Mouse (Mus musculus) embryonic fibroblast, embryonic 13.5 days (primary cell): ENCODE data around the gene Cd5. TPM values are rescaled to one million over a fixed set of nuclear protein-coding genes. Genes with fewer than 3 reads are reported as not detected.

Experiments
- H3K27ac ChIP-seq: 2 replicates; pipeline ENCODE4 v1.5.1; 2012; ENCODE audit warnings: low read length, control low read depth, inconsistent platforms; ENCODE audit not compliant: insufficient read depth
- H3K4me1 ChIP-seq: 2 replicates; pipeline ENCODE4 v1.6.1; 2011; ENCODE audit warnings: low read length; ENCODE audit not compliant: control insufficient read depth, insufficient read depth
- H3K4me3 ChIP-seq: 2 replicates; pipeline ENCODE4 v1.5.1; 2011; ENCODE audit warnings: mild to moderate bottlenecking, control low read depth, low read length; ENCODE audit not compliant: insufficient read depth
- CTCF ChIP-seq: IDR thresholded peaks from 2 replicates; pipeline ENCODE4 v1.5.1; 2011; ENCODE audit warnings: mild to moderate bottlenecking, control low read depth, low read length, moderate library complexity, borderline replicate concordance; ENCODE audit not compliant: insufficient read depth
- POLR2A ChIP-seq: IDR thresholded peaks from 2 replicates; pipeline ENCODE4 v1.6.1; 2011; ENCODE audit warnings: low read depth, mild to moderate bottlenecking, control low read depth, low read length, moderate library complexity
- polyA plus RNA-seq: library from polyadenylated mRNA; stranded (reverse); fragments of >200 nt; gene quantifications from 2 replicates; pipeline ENCODE4 v1.2.4, GENCODE M21; 2011; ENCODE audit warnings: low read depth; ENCODE audit not compliant: missing spikeins, insufficient read length

The Cd5 gene
- polyA plus RNA-seq, 1 experiment: not detected

DNA sequence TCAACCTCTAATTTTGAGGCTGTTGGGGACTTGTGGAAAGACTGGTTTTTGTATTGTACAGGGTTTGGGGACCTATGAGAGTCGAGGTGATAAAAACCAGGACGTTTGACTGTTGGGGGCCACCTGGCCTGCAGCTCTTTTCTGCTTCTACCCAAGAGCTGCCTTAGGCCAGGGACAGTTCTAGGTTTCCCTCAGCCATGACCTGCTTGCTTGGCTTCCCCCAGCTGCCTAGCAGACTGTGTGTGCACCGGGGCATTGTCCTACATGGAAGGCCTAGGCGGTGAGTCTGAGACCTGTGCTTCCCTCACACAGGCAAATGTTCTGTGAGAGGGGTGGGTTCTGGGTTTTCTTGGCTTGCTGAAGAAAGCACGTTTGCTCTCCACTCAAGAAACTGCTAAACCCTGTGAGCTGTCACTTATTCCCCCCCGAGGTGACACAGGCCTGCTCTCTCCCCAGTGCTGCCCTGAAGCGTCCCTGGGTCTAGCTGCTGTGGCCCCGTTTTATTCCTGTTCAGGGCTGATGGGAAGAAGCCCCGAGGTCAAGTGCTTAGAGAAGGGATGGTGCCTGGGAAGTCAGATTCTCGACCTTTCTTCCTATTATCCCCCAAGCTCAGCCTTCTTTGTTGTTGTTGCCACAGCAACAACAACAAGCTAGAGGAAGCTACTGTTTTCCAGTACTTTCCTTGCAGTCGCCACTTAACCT, 9.8 kb upstream of the Cd5 start:
- TF ChIP-seq POLR2A (no peak), CTCF (no peak)
- no peaks in the 10 kb centered on the region for H3K4me1 ChIP-seq
- H3K27ac ChIP-seq: no peak overlapping the region
- H3K4me3 ChIP-seq: no peak overlapping the region

DNA sequence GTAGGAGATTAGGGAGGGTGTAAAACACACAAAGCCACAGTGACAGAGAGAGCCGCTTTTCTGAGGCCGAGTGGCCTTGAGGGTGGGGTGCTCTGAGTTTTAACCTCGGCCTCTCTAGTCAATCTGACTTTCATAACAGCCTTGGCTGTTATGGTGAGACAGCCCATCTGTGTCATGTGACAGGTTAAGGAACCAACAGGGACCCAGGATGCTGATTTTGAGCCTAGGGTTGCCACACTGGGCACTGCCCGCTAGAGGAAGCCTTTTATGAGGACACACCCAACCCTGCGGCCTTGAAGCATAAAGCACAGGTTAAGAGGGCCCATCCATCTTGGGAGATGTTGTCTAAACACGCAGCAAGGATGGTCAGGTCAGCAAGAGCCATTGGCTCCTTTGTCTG, 8.9 kb upstream of the Cd5 start:
- Histone ChIP-seq H3K27ac (no peak overlapping the region), H3K4me1 (no peaks in the 10 kb centered on the region), H3K4me3 (no peak overlapping the region)
- no peak for TF ChIP-seq POLR2A

DNA sequence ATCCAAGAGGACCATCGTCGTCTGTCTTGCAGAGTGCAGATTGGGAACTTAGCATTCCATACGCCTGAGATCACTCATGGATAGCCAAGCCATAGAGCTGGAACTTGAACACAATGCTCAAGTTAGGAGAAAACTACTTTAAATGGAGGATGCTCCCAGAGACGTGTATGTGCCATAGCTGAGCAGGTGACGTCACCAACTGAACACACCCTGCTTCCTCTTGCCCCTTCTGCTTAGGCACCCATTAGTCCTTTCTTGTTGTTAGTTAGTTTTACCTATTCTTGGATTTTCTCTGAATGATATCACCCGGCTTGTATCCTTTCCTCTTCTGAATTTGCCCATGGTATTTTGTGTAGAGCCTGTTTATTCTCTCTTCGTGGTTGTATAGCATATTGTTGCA, 8.4 kb upstream of the Cd5 start:
- no peak for TF ChIP-seq CTCF
- no peak for TF ChIP-seq POLR2A
- H3K4me1 ChIP-seq: no peaks in the 10 kb centered on the region
- no peak overlapping the region for H3K4me3 ChIP-seq
- H3K27ac ChIP-seq: no peak overlapping the region

DNA sequence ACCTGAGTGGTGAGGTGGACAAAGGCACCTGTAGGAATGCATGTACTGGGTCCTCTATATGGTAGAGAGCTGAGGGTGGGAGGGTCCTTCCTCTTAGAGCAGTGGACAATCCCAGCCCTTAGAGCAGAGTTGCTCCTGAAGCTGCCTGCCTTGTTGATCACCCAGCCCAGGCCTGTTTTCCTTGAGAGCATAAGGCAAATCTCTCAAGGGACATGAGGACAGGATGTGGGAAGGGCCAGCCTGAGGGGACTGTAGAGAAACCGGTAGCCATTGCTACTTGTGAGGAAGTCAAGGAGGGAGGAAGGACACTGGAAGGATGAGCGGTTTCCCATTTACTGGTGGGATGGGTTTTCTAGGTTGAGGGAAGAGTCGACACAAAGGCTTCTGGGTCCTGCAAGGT, 3.8 kb upstream of the Cd5 start:
- H3K4me1 ChIP-seq: peaks cover 11% of the 10 kb centered on the region
- no peak overlapping the region for H3K27ac ChIP-seq
- H3K4me3 ChIP-seq: no peak overlapping the region
- TF ChIP-seq POLR2A: no peak
- TF ChIP-seq CTCF: no peak

DNA sequence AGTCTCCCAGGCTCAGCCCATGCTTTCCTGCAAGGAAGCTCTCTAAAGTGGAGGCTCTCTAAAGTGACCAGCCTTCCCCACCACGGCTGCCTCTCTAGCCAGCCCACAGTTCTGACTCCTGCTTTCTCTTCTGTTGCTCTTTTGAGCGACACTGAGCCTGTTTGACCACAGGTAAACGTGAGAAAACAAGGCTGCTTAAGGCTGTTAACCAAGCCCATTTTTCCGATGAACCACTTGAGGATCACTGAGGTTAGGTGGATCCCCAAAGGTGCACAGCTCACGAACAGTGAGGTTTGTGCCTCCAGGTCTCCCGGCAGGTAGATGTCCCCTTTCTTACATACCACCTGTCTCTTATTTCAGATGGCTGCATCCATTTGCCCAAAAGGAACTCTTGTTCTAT, 3.3 kb upstream of the Cd5 start:
- Histone ChIP-seq H3K4me1 (peaks cover 11% of the 10 kb centered on the region), H3K4me3 (no peak overlapping the region), H3K27ac (no peak overlapping the region)
- TF ChIP-seq CTCF (no peak), POLR2A (no peak)

DNA sequence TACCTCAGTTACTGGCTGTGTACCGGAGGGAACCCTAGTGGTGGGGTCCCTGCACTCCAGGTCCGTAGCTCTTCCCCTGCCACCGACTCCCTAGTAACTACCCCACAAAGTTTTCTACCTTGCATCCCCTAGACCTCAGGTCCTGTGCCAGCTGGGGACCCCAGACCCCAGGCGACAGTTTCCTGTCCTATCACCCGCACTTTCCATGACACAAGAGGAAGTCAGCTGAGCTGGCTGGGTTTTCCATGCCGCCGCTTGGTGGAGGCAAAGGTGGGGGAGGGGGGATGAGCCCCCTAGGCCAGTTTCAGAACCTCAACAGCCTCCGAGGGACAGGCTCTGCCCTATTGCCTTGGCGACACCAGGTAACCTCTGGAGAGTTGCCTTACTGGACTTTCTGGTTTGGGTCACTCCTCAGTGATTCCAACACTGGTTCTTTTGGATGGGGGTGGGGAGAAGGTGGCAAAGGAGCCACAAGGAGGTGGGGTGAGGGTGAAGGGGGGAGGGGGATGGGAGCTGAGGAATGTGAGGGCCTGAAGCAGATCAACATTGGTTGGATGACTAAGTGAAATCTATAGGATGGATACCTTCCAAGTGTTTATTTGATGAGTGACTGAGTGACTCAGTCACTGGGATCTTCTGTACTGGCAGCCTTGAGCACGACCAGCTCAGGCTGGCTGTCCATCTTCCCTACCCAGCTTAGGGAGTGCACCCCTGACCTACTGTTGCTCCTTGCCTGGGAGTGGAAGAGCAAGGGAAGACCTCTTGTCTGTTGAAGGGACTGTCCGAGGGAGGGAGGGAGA, 2.0 kb upstream of the Cd5 start:
- Histone ChIP-seq H3K27ac (no peak overlapping the region), H3K4me1 (peaks cover 11% of the 10 kb centered on the region), H3K4me3 (no peak overlapping the region)
- TF ChIP-seq CTCF (no peak), POLR2A (no peak)

DNA sequence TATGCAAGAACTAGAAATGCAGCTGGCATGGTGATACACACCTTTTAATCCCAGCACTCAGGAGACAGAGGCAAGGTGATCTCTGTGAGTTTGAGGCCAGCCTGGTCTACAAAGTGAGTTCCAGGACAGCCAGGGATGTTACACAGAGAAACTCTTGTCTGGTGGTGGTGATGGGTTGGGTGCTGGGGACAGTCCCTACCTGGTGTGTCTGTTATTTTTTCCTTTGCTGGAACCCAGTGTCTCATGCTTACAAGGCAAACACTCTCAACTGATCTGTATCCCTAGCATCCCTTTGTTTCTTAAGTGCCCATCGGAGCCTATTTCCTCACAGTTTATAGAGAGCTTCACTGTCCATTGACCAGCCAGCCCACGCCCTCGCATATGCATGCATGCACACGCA, 1.1 kb upstream of the Cd5 start:
- H3K27ac ChIP-seq: no peak overlapping the region
- TF ChIP-seq POLR2A (no peak), CTCF (no peak)
- no peak overlapping the region for H3K4me3 ChIP-seq
- H3K4me1 ChIP-seq: peaks cover 11% of the 10 kb centered on the region

DNA sequence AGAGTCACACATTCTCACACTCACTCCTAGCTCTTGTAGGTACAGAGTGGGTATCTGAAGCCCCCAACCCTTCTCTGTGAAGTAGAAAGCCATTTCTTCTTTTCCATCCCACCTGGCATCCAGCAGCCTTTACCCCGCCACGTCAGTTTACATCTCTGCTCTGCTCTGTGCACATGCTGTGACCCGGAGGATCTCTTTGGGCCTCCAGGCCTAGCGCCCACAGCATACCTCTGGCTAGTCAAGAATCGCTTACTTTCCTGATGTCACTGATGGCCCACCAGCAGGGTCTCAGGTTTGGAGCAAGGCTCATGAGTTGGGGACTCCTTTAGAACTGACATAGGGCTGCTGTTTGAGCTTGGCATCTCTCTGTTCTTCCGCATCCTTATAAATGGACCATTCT, 764 bp downstream of the Cd5 start:
- TF ChIP-seq POLR2A (no peak), CTCF (no peak)
- Histone ChIP-seq H3K27ac (no peak overlapping the region), H3K4me3 (no peak overlapping the region), H3K4me1 (peaks cover 11% of the 10 kb centered on the region)

DNA sequence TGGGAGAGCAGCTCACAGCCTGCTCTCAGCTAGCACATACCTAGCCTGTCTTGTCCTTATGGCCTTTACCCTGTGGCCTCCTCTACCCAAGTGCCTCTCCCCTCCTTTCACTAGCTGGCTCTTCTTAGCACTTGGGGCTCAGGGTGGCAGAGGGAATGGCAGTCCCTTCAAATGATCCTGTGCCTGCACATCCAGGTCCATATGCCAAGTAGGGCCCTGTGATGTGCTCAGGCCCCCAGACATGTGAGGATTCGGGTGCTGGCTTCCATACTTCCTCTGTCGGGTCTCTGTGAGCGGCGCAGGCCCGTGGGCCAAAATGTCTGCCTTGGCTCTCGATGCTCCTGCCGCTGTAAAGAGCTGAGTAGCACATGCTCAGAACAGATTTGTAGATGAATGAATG, 2.9 kb downstream of the Cd5 start:
- TF ChIP-seq CTCF (no peak), POLR2A (no peak)
- Histone ChIP-seq H3K4me1 (peaks cover 4% of the 10 kb centered on the region; the same call in 1 of the 2 replicates), H3K27ac (no peak overlapping the region), H3K4me3 (no peak overlapping the region)

DNA sequence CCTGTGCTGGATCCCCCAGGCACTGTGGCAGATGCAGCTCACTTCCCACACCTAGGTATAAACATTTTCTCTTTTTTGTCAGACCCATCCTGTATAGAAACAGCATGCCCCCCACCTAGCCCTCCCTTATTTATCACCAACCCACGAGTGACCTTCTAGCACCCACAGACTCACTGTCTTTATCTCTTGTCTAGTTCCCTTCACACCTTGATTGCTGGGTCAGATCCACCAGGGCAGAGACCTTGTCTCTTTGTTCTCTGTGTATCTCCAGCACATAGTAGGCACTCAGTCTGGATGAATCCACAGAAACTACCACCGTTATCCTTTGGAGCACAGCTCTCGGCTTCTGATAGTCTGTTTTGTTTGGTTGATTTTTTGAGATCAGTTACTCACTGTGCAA, 3.7 kb downstream of the Cd5 start:
- TF ChIP-seq POLR2A: no peak
- Histone ChIP-seq H3K4me1 (no peaks in the 10 kb centered on the region), H3K27ac (no peak overlapping the region)

More for the DNA sequence above, 3.7 kb downstream of the Cd5 start:
- H3K4me3 ChIP-seq: no peak overlapping the region
